Mouse (Mus musculus): ENCODE results near the gene Dlx5. TPM values are rescaled to one million over a fixed set of nuclear protein-coding genes. Genes with fewer than 3 reads are reported as not detected.

Gene Dlx5
- total and polyA plus RNA-seq, 3 experiments: not detected

DNA sequence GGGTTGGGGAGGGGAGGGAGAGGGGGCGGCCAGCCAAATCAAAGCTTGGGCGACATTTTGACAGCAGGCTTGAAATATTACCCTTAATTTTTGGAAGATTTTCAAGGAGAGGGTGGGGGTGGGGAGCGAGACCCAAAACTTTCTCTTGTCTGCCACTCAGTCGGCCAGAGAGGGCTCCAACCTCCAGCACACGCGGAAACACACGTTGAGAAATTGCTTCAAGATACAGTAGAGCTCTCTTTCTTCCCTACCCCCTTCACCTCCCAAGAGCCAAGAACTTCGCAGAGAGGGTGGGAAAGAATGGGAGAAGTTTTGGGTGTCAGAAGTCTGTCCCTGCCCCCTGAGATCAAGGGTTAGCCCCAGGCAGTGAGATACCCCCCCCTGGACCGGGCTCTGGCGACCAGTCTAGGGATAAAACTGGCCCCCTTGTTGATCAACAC, 26.1 kb downstream of the Dlx5 start:
- Histone ChIP-seq H3K9ac (ENCODE audit: control insufficient read depth, low read depth, low read length, poor library complexity, severe bottlenecking) (no peak overlapping the region), H3K4me1 (ENCODE audit: control insufficient read depth in 1 of 2, insufficient read depth in 2 of 2, low read length in 2 of 2) (no peaks in the 10 kb centered on the region), H3K36me3 (ENCODE audit: control insufficient read depth in 1 of 2, insufficient read depth in 2 of 2, low read length in 2 of 2) (no peaks in the 10 kb centered on the region), H3K79me2 (ENCODE audit: control insufficient read depth, insufficient read depth, low read length, poor library complexity) (no peaks in the 10 kb centered on the region), H3K27me3 (ENCODE audit: control insufficient read depth in 1 of 2, insufficient read depth in 2 of 2, low read length in 2 of 2) (no peaks in the 10 kb centered on the region), H3K27ac (ENCODE audit: control insufficient read depth, low read depth, low read length) (no peak overlapping the region), H3K4me3 (ENCODE audit: control insufficient read depth in 1 of 2, insufficient read depth in 1 of 2, low read depth in 2 of 2, low read length in 2 of 2) (no peak overlapping the region), H3K9me3 (replicated peaks; ENCODE audit: insufficient read depth, low read length) (no peaks in the 10 kb centered on the region)
- no peak for TF ChIP-seq USF1 (IDR thresholded peaks at IDR 0.05; ENCODE audit: low read depth, low read length)
- no peak for TF ChIP-seq GABPA (IDR thresholded peaks at IDR 0.05; ENCODE audit: low read depth, low read length)
- no peak for TF ChIP-seq HCFC1 (IDR thresholded peaks at IDR 0.05; ENCODE audit: low read depth, low read length)
- no peak for TF ChIP-seq MAFK (IDR thresholded peaks at IDR 0.05; ENCODE audit: borderline replicate concordance, low read depth, low read length)
- no peak for TF ChIP-seq EP300 (IDR thresholded peaks at IDR 0.05; ENCODE audit: low read depth in 1 of 2, low read length in 2 of 2)
- no peak for TF ChIP-seq SIN3A (IDR thresholded peaks at IDR 0.05; ENCODE audit: low read length)
- no peak for DNase-seq (ENCODE audit: low read depth, low spot score)

DNA sequence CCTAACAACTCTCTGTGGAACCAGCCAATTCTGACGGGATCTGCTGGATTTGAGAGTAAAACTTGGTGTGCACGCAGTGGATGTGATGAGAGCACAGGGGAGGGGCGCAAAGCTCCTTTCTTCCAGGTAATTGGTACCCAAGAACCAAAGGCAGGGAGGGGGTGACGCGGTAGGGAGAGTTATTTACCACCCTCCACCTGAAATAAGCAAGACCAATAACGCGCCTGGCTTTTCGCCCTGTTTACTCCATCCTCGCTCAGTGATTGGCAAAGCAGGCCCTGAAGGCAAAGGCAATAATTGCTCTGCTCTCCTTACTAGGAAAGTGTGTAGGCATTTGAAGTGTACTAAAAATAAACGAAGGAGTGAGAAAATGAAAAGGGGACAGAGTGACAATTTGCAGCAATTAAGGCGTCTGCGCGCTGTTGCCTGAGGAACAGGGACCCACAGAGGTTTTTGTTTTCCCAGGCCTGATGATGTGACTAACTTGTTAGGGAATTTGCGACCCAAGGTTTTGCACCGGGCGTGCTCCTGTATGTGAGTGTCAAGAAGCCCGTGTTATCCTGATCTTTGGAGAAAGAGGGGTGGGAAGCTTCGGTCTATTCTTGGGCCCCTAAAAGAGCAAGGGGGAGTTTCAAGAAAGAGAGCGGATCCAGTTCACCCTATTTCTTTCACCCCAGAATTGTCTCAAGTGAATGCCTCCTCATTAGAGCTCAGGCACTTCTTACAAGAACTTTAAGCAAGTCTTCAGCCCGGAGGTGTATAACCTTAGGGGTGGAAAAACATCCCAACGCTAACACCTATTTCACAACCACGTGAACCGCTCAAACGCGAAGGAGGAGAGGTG, 26.8 kb downstream of the Dlx5 start:
- no peaks in the 10 kb centered on the region for H3K36me3 ChIP-seq (ENCODE audit: control insufficient read depth in 1 of 2, insufficient read depth in 2 of 2, low read length in 2 of 2)
- H3K4me1 ChIP-seq (ENCODE audit: control insufficient read depth in 1 of 2, insufficient read depth in 2 of 2, low read length in 2 of 2): no peaks in the 10 kb centered on the region
- no peak overlapping the region for H3K27ac ChIP-seq (ENCODE audit: control insufficient read depth, low read depth, low read length)
- H3K4me3 ChIP-seq (ENCODE audit: control insufficient read depth in 1 of 2, insufficient read depth in 1 of 2, low read depth in 2 of 2, low read length in 2 of 2): no peak overlapping the region
- H3K9me3 ChIP-seq (replicated peaks; ENCODE audit: insufficient read depth, low read length): no peaks in the 10 kb centered on the region
- H3K9ac ChIP-seq (ENCODE audit: control insufficient read depth, low read depth, low read length, poor library complexity, severe bottlenecking): no peak overlapping the region
- H3K79me2 ChIP-seq (ENCODE audit: control insufficient read depth, insufficient read depth, low read length, poor library complexity): no peaks in the 10 kb centered on the region
- no peak for DNase-seq (ENCODE audit: low read depth, low spot score)
- TF ChIP-seq ZNF384 (IDR thresholded peaks at IDR 0.05; ENCODE audit: low read depth, low read length) (no peak), HCFC1 (IDR thresholded peaks at IDR 0.05; ENCODE audit: low read depth, low read length) (no peak), RAD21 (IDR thresholded peaks at IDR 0.05; ENCODE audit: low read depth, low read length) (no peak), CTCF (IDR thresholded peaks at IDR 0.05 in 2 of 3, conservative IDR thresholded peaks at IDR 0.05 in 1 of 3; ENCODE audit: control insufficient read depth in 1 of 3, insufficient read depth in 1 of 3, low read depth in 2 of 3, low read length in 3 of 3, poor library complexity in 1 of 3, severe bottlenecking in 1 of 3) (no peak), E2F4 (IDR thresholded peaks at IDR 0.05; ENCODE audit: borderline replicate concordance, low read depth, low read length) (no peak), KAT2A (conservative IDR thresholded peaks at IDR 0.05; ENCODE audit: low read depth, low read length) (no peak), GABPA (IDR thresholded peaks at IDR 0.05; ENCODE audit: low read depth, low read length) (no peak), NELFE (IDR thresholded peaks at IDR 0.05; ENCODE audit: low read depth, low read length) (no peak), USF1 (IDR thresholded peaks at IDR 0.05; ENCODE audit: low read depth, low read length) (no peak), MXI1 (IDR thresholded peaks at IDR 0.05; ENCODE audit: low read depth, low read length) (no peak), SMC3 (IDR thresholded peaks at IDR 0.05; ENCODE audit: low read depth, low read length) (no peak), SIN3A (IDR thresholded peaks at IDR 0.05; ENCODE audit: low read length) (no peak), ZMIZ1 (IDR thresholded peaks at IDR 0.05; ENCODE audit: low read depth, low read length) (no peak), CHD1 (IDR thresholded peaks at IDR 0.05; ENCODE audit: low read depth, low read length) (no peak)
- H3K27me3 ChIP-seq (ENCODE audit: control insufficient read depth in 1 of 2, insufficient read depth in 2 of 2, low read length in 2 of 2): no peaks in the 10 kb centered on the region

All from MEL (cell line).